Mouse (Mus musculus) hindbrain, embryonic 11.5 days (tissue): ENCODE results near the gene Nup54. TPM values are rescaled to one million over a fixed set of nuclear protein-coding genes. Genes with fewer than 3 reads are reported as not detected.

Experiments
- ATAC-seq: fragments of 200-750 bp; cut with Nextera tagmentation; 2 replicates; pipeline ENCODE4 v1.8.0; 2017; ENCODE audit warnings: mild to moderate bottlenecking, moderate TSS enrichment, moderate library complexity; ENCODE audit not compliant: low FRiP score
- DNase-seq: peaks from one replicate; pipeline ENCODE4 v3.0.0-alpha.2; 2015; ENCODE audit warnings: low spot score
- H3K27ac ChIP-seq: fragments of 300-500 bp; sonication (generic); 2 replicates; pipeline ENCODE4 v1.5.1; 2014; ENCODE audit warnings: mild to moderate bottlenecking, low read depth, low read length
- H3K27me3 ChIP-seq: fragments of 300-500 bp; sonication (generic); 2 replicates; pipeline ENCODE4 v1.6.1; 2014; ENCODE audit warnings: mild to moderate bottlenecking, low read length, moderate library complexity, mixed read lengths; ENCODE audit not compliant: control insufficient read depth, insufficient read depth
- H3K36me3 ChIP-seq: fragments of 300-500 bp; sonication (generic); 2 replicates; pipeline ENCODE4 v1.6.1; 2014; ENCODE audit warnings: mild to moderate bottlenecking, low read length, moderate library complexity, mixed read lengths; ENCODE audit not compliant: control insufficient read depth, insufficient read depth
- H3K4me1 ChIP-seq: fragments of 300-500 bp; sonication (generic); replicated peaks from 2 replicates; pipeline ENCODE4 v1.6.1; 2014; ENCODE audit warnings: low read length, mixed read lengths; ENCODE audit not compliant: control insufficient read depth, insufficient read depth
- H3K4me2 ChIP-seq: fragments of 300-500 bp; sonication (generic); replicated peaks from 2 replicates; pipeline ENCODE4 v1.6.1; 2014; ENCODE audit warnings: mild to moderate bottlenecking, low read depth, low read length
- H3K4me3 ChIP-seq: fragments of 300-500 bp; sonication (generic); 2 replicates; pipeline ENCODE4 v1.5.1; 2014; ENCODE audit warnings: low read depth, low read length
- H3K9ac ChIP-seq: fragments of 300-500 bp; sonication (generic); 2 replicates; pipeline ENCODE4 v1.6.1; 2014; ENCODE audit warnings: low read depth, low read length
- H3K9me3 ChIP-seq: fragments of 300-500 bp; sonication (generic); 2 replicates; pipeline ENCODE4 v1.6.1; 2016; ENCODE audit warnings: low read length; ENCODE audit not compliant: control insufficient read depth
- WGBS: fragments of 180-500 bp; shearing (Covaris S2); extraction: QIAGEN DNeasy Blood & Tissue Kit; methylation state at CpG from one replicate; pipeline ENCODE4 v1.1.7; 2014; 5-methylcytosine and 5-hydroxymethylcytosine counted together
- polyA plus RNA-seq: library from polyadenylated mRNA; unstranded; fragments of >200 nt; fragmentation: Nextera tagmentation; extraction: Ambion mirVana; gene quantifications from 2 replicates; pipeline ENCODE4 v1.2.1, GENCODE M21; 2014

Gene Nup54
- polyA plus RNA-seq, 1 experiment from 2014 or later = 67.5 TPM

DNA sequence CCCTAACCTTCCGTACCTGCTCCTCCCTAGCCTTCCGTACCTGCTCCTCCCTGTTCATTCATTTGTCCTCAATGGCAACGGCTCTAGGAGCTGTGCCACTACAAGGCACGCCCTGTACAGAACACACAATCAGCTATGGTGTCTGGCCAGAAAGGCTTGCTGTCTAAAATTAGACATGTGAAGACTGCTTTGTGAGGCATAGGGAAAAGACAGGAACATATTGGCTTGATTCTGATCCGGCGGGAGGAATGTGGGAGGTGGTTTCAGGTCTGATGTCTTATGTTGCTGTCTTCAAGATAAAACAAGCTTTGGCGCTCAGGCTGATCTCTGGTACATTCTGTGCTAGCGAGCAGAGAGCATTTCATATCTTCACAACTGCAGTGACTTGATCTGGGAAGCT, 44.4 kb downstream of the Nup54 start:
- WGBS = 85% methylated on average over 8 of the region's 8 CpGs
- DNase-seq (no peak), ATAC-seq (no peak)
- no peak overlapping the region for H3K4me2 ChIP-seq
- H3K9me3 ChIP-seq = no peaks in the 10 kb centered on the region
- peaks cover 19% of the 10 kb centered on the region for H3K27me3 ChIP-seq
- no peak overlapping the region for H3K4me3 ChIP-seq
- H3K9ac ChIP-seq = no peak overlapping the region
- H3K4me1 ChIP-seq = no peaks in the 10 kb centered on the region
- no peaks in the 10 kb centered on the region for H3K36me3 ChIP-seq
- H3K27ac ChIP-seq = no peak overlapping the region

GRCm38 (mm10) chr5:92389977-92390376, 45.0 kb downstream of the Nup54 start:
- 80% methylated on average over 2 of the region's 2 CpGs for WGBS
- Histone ChIP-seq H3K36me3 (no peaks in the 10 kb centered on the region), H3K4me1 (no peaks in the 10 kb centered on the region), H3K9me3 (no peaks in the 10 kb centered on the region), H3K4me2 (no peak overlapping the region), H3K27me3 (peaks cover 19% of the 10 kb centered on the region), H3K9ac (no peak overlapping the region), H3K4me3 (no peak overlapping the region), H3K27ac (no peak overlapping the region)
- DNase-seq (no peak), ATAC-seq (no peak)

- H3K4me3 ChIP-seq = no peak overlapping the region
- H3K4me2 ChIP-seq = no peak overlapping the region
- no peak overlapping the region for H3K9ac ChIP-seq
- H3K36me3 ChIP-seq = no peaks in the 10 kb centered on the region
- no peaks in the 10 kb centered on the region for H3K9me3 ChIP-seq
- ATAC-seq (no peak), DNase-seq (no peak)
- WGBS = 72% methylated on average over 11 of the region's 11 CpGs
- H3K27me3 ChIP-seq = peaks cover 7% of the 10 kb centered on the region; the same call in 1 of the 2 replicates
- H3K4me1 ChIP-seq = no peaks in the 10 kb centered on the region
- no peak overlapping the region for H3K27ac ChIP-seq
Measured at GRCm38 (mm10) chr5:92387433-92387832, 47.6 kb downstream of the Nup54 start.

GRCm38 (mm10) chr5:92386643-92387042, 48.4 kb downstream of the Nup54 start:
- ATAC-seq = no peak
- Histone ChIP-seq H3K9ac (no peak overlapping the region), H3K9me3 (no peaks in the 10 kb centered on the region), H3K4me1 (no peaks in the 10 kb centered on the region), H3K27ac (no peak overlapping the region), H3K4me3 (no peak overlapping the region), H3K4me2 (no peak overlapping the region), H3K27me3 (peaks cover 5% of the 10 kb centered on the region; the same call in 1 of the 2 replicates), H3K36me3 (no peaks in the 10 kb centered on the region)
- DNase-seq = no peak
- 47% methylated on average over 6 of the region's 6 CpGs for WGBS

GRCm38 (mm10) chr5:92386102-92386501, 48.9 kb downstream of the Nup54 start:
- H3K4me3 ChIP-seq = no peak overlapping the region
- DNase-seq = no peak
- no peaks in the 10 kb centered on the region for H3K36me3 ChIP-seq
- WGBS = 93% methylated on average over 5 of the region's 5 CpGs
- H3K27me3 ChIP-seq = 0 out of 2 replicates have a peak, but pooled peaks cover 2% of the 10 kb centered on the region
- H3K9me3 ChIP-seq = no peaks in the 10 kb centered on the region
- ATAC-seq = no peak
- H3K4me2 ChIP-seq = no peak overlapping the region
- H3K4me1 ChIP-seq = no peaks in the 10 kb centered on the region
- no peak overlapping the region for H3K27ac ChIP-seq
- H3K9ac ChIP-seq = no peak overlapping the region

DNA sequence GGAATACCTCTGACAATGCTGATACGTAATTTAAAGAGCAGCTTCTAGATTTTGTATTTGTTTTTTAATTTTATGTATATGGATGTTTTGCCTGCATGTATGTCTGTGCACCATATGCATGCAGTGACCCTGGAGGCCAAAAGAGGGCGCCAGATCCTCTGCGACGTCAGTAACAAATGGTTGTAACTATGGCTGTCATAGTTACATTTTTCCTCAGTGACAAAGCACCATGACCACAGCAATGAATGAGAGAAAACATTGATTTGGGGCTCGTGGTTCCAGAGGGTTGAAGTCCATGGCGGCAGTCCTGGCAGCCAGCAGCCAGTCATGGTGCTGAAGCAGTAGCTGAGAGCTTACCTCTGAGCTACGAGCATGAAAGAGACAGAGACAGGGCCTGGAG, 50.2 kb downstream of the Nup54 start:
- no peak overlapping the region for H3K4me2 ChIP-seq
- H3K4me1 ChIP-seq = no peaks in the 10 kb centered on the region
- no peak overlapping the region for H3K27ac ChIP-seq
- no peak for DNase-seq
- H3K4me3 ChIP-seq = no peak overlapping the region
- no peaks in the 10 kb centered on the region for H3K36me3 ChIP-seq
- 44% methylated on average over 7 of the region's 7 CpGs for WGBS
- H3K27me3 ChIP-seq = no peaks in the 10 kb centered on the region
- ATAC-seq = no peak
- no peaks in the 10 kb centered on the region for H3K9me3 ChIP-seq
- no peak overlapping the region for H3K9ac ChIP-seq

DNA sequence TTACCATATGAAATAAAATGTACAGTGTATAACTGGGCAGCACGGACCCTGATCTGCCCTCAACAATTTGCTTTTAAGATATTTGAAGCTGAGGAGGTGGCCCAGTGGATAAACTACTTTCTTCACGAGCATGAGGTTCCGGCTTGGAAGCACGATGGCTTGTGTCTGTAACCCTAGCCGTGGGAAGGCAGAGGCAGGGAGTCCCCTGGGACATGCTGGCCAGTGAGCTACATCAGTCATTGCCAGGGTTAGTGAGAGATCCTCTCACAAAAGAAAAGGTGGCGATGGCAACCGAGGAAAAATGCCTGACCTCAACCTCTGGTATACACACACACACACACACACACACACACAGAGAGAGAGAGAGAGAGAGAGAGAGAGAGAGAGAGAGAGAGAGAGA, 51.3 kb downstream of the Nup54 start:
- no peaks in the 10 kb centered on the region for H3K4me1 ChIP-seq
- H3K36me3 ChIP-seq = no peaks in the 10 kb centered on the region
- 39% methylated on average over 7 of the region's 7 CpGs for WGBS
- no peaks in the 10 kb centered on the region for H3K9me3 ChIP-seq
- H3K27me3 ChIP-seq = no peaks in the 10 kb centered on the region
- DNase-seq = peak; percentile 70
- peak overlapping the region; percentile 30; the same call in 1 of the 2 replicates for H3K27ac ChIP-seq
- H3K4me3 ChIP-seq = no peak overlapping the region
- ATAC-seq = peak; percentile 62
- H3K4me2 ChIP-seq = no peak overlapping the region
- no peak overlapping the region for H3K9ac ChIP-seq

GRCm38 (mm10) chr5:92382349-92382679, 52.7 kb downstream of the Nup54 start:
- no peaks in the 10 kb centered on the region for H3K9me3 ChIP-seq
- ATAC-seq (0 out of 2 replicates have a peak, but pooled peaks have one; percentile 10), DNase-seq (no peak)
- no peak overlapping the region for H3K4me2 ChIP-seq
- no peak overlapping the region for H3K27ac ChIP-seq
- no peak overlapping the region for H3K4me3 ChIP-seq
- no peaks in the 10 kb centered on the region for H3K4me1 ChIP-seq
- H3K36me3 ChIP-seq = no peaks in the 10 kb centered on the region
- no peaks in the 10 kb centered on the region for H3K27me3 ChIP-seq
- no peak overlapping the region for H3K9ac ChIP-seq
- WGBS = 67% methylated on average over 9 of the region's 9 CpGs

GRCm38 (mm10) chr5:92381550-92382348, 53.3 kb downstream of the Nup54 start:
- ATAC-seq = peak; percentile 76; the same call in 1 of the 2 replicates
- Histone ChIP-seq H3K9ac (no peak overlapping the region), H3K36me3 (no peaks in the 10 kb centered on the region), H3K4me2 (no peak overlapping the region), H3K9me3 (no peaks in the 10 kb centered on the region), H3K27me3 (no peaks in the 10 kb centered on the region), H3K4me3 (no peak overlapping the region), H3K4me1 (no peaks in the 10 kb centered on the region), H3K27ac (no peak overlapping the region)
- 39% methylated on average over 12 of the region's 12 CpGs for WGBS
- DNase-seq = peak; percentile 89
